Mouse (Mus musculus) heart, embryonic 12.5 days (tissue): ENCODE measurements around the gene C530008M17Rik. TPM values are rescaled to one million over a fixed set of nuclear protein-coding genes. Genes with fewer than 3 reads are reported as not detected.

Experiments used
- ATAC-seq: fragments of 200-750 bp; cut with Nextera tagmentation; 2 replicates; pipeline ENCODE4 v1.8.0; 2017; ENCODE audit warnings: moderate TSS enrichment, moderate library complexity; ENCODE audit not compliant: insufficient number of reproducible peaks, low FRiP score
- H3K27ac ChIP-seq: fragments of 300-500 bp; sonication (generic); 2 replicates; pipeline ENCODE4 v1.5.1; 2016; ENCODE audit warnings: mild to moderate bottlenecking, moderate library complexity; ENCODE audit not compliant: poor library complexity, severe bottlenecking
- H3K27me3 ChIP-seq: fragments of 300-500 bp; sonication (generic); replicated peaks from 2 replicates; pipeline ENCODE4 v1.6.1; 2016; ENCODE audit warnings: mild to moderate bottlenecking, moderate library complexity
- H3K36me3 ChIP-seq: fragments of 300-500 bp; sonication (generic); 2 replicates; pipeline ENCODE4 v1.6.1; 2016; ENCODE audit warnings: mild to moderate bottlenecking, moderate library complexity
- H3K4me1 ChIP-seq: fragments of 300-500 bp; sonication (generic); replicated peaks from 2 replicates; pipeline ENCODE4 v1.6.1; 2016; ENCODE audit warnings: mild to moderate bottlenecking
- H3K4me2 ChIP-seq: fragments of 300-500 bp; sonication (generic); 2 replicates; pipeline ENCODE4 v1.6.1; 2016; ENCODE audit warnings: mild to moderate bottlenecking, moderate library complexity
- H3K4me3 ChIP-seq: fragments of 300-500 bp; sonication (generic); 2 replicates; pipeline ENCODE4 v1.5.1; 2016; ENCODE audit warnings: mild to moderate bottlenecking
- H3K9ac ChIP-seq: fragments of 300-500 bp; sonication (generic); 2 replicates; pipeline ENCODE4 v1.6.1; 2016; ENCODE audit warnings: mild to moderate bottlenecking, moderate library complexity
- H3K9me3 ChIP-seq: fragments of 300-500 bp; sonication (generic); replicated peaks from 2 replicates; pipeline ENCODE4 v1.6.1; 2016; ENCODE audit warnings: mild to moderate bottlenecking, moderate library complexity
- WGBS: fragments of 180-500 bp; shearing (Covaris S2); methylation state at CpG from one replicate; pipeline ENCODE4 v1.1.7; 2016; 5-methylcytosine and 5-hydroxymethylcytosine counted together
- polyA plus RNA-seq: library from polyadenylated mRNA; unstranded; fragments of >200 nt; fragmentation: Nextera tagmentation; extraction: Ambion mirVana; gene quantifications from 2 replicates; pipeline ENCODE4 v1.2.1, GENCODE M21; 2016

C530008M17Rik gene
- polyA plus RNA-seq, 1 experiment from 2014 or later: 38.7 TPM

- H3K4me1 ChIP-seq: peaks cover 7% of the 10 kb centered on the region; the same call in 1 of the 2 replicates
- no peak overlapping the region for H3K27ac ChIP-seq
- H3K4me3 ChIP-seq: no peak overlapping the region
- no peaks in the 10 kb centered on the region for H3K9me3 ChIP-seq
- no peak for ATAC-seq
- no peak overlapping the region for H3K4me2 ChIP-seq
- H3K9ac ChIP-seq: no peak overlapping the region
- H3K27me3 ChIP-seq: no peaks in the 10 kb centered on the region
- 73% methylated on average over 11 of the region's 11 CpGs for WGBS
- no peaks in the 10 kb centered on the region for H3K36me3 ChIP-seq
Measured at GRCm38 (mm10) chr5:76705307-76706173, 49.2 kb downstream of the C530008M17Rik start.

- Histone ChIP-seq H3K36me3 (no peaks in the 10 kb centered on the region), H3K4me2 (no peak overlapping the region), H3K27me3 (no peaks in the 10 kb centered on the region), H3K9ac (no peak overlapping the region), H3K27ac (no peak overlapping the region), H3K4me1 (peaks cover 4% of the 10 kb centered on the region; the same call in 1 of the 2 replicates), H3K9me3 (no peaks in the 10 kb centered on the region), H3K4me3 (no peak overlapping the region)
- ATAC-seq: no peak
- 76% methylated on average over 3 of the region's 3 CpGs for WGBS
Measured at GRCm38 (mm10) chr5:76707072-76707471, 50.8 kb downstream of the C530008M17Rik start.

- no peak for ATAC-seq
- no peaks in the 10 kb centered on the region for H3K36me3 ChIP-seq
- H3K4me2 ChIP-seq: no peak overlapping the region
- H3K4me3 ChIP-seq: no peak overlapping the region
- no peaks in the 10 kb centered on the region for H3K9me3 ChIP-seq
- H3K27me3 ChIP-seq: no peaks in the 10 kb centered on the region
- no peaks in the 10 kb centered on the region for H3K4me1 ChIP-seq
- 69% methylated on average over 15 of the region's 15 CpGs for WGBS
- H3K9ac ChIP-seq: no peak overlapping the region
- H3K27ac ChIP-seq: no peak overlapping the region
Measured at GRCm38 (mm10) chr5:76708004-76708403, 51.7 kb downstream of the C530008M17Rik start.

- no peak overlapping the region for H3K4me2 ChIP-seq
- H3K36me3 ChIP-seq: no peaks in the 10 kb centered on the region
- H3K27me3 ChIP-seq: no peaks in the 10 kb centered on the region
- no peak overlapping the region for H3K4me3 ChIP-seq
- no peaks in the 10 kb centered on the region for H3K9me3 ChIP-seq
- H3K4me1 ChIP-seq: no peaks in the 10 kb centered on the region
- H3K27ac ChIP-seq: no peak overlapping the region
- no peak for ATAC-seq
- WGBS: 88% methylated on average over 7 of the region's 7 CpGs
- H3K9ac ChIP-seq: no peak overlapping the region
Measured at GRCm38 (mm10) chr5:76713743-76714142, 57.4 kb downstream of the C530008M17Rik start.

GRCm38 (mm10) chr5:76719954-76720353 is 63.6 kb downstream of the C530008M17Rik start:
- no peak for ATAC-seq
- Histone ChIP-seq H3K27ac (no peak overlapping the region), H3K36me3 (no peaks in the 10 kb centered on the region), H3K9ac (no peak overlapping the region), H3K27me3 (no peaks in the 10 kb centered on the region), H3K4me3 (no peak overlapping the region), H3K4me1 (no peaks in the 10 kb centered on the region), H3K4me2 (no peak overlapping the region), H3K9me3 (peaks cover 5% of the 10 kb centered on the region)
- 83% methylated on average over 3 of the region's 3 CpGs for WGBS

- Histone ChIP-seq H3K36me3 (no peaks in the 10 kb centered on the region), H3K27ac (no peak overlapping the region), H3K9me3 (peaks cover 5% of the 10 kb centered on the region), H3K27me3 (no peaks in the 10 kb centered on the region), H3K4me1 (no peaks in the 10 kb centered on the region), H3K9ac (no peak overlapping the region), H3K4me3 (no peak overlapping the region), H3K4me2 (no peak overlapping the region)
- WGBS: 91% methylated on average over 2 of the region's 2 CpGs
- ATAC-seq: no peak
Measured at GRCm38 (mm10) chr5:76724878-76725277, 68.6 kb downstream of the C530008M17Rik start.

- 88% methylated on average over 8 of the region's 8 CpGs for WGBS
- ATAC-seq: no peak
- Histone ChIP-seq H3K27me3 (no peaks in the 10 kb centered on the region), H3K4me1 (no peaks in the 10 kb centered on the region), H3K27ac (no peak overlapping the region), H3K36me3 (no peaks in the 10 kb centered on the region), H3K4me2 (no peak overlapping the region), H3K9ac (no peak overlapping the region), H3K4me3 (no peak overlapping the region), H3K9me3 (peaks cover 5% of the 10 kb centered on the region)
Measured at GRCm38 (mm10) chr5:76726518-76727103, 70.3 kb downstream of the C530008M17Rik start.

GRCm38 (mm10) chr5:76733055-76733641 is 76.8 kb downstream of the C530008M17Rik start:
- Histone ChIP-seq H3K9me3 (no peaks in the 10 kb centered on the region), H3K27me3 (no peaks in the 10 kb centered on the region)
- 81% methylated on average over 6 of the region's 6 CpGs for WGBS

GRCm38 (mm10) chr5:76741463-76741862 is 85.2 kb downstream of the C530008M17Rik start:
- WGBS: 89% methylated on average over 6 of the region's 6 CpGs
- no peaks in the 10 kb centered on the region for H3K27me3 ChIP-seq
- no peak overlapping the region for H3K27ac ChIP-seq
- ATAC-seq: no peak
- no peaks in the 10 kb centered on the region for H3K9me3 ChIP-seq
- no peak overlapping the region for H3K9ac ChIP-seq
- no peak overlapping the region for H3K4me2 ChIP-seq
- no peaks in the 10 kb centered on the region for H3K36me3 ChIP-seq
- H3K4me3 ChIP-seq: no peak overlapping the region
- H3K4me1 ChIP-seq: peaks cover 3% of the 10 kb centered on the region; the same call in 1 of the 2 replicates

More at GRCm38 (mm10) chr5:76733055-76733641, 76.8 kb downstream of the C530008M17Rik start:
- Histone ChIP-seq H3K27ac (no peak overlapping the region), H3K4me3 (no peak overlapping the region), H3K36me3 (no peaks in the 10 kb centered on the region), H3K4me1 (no peaks in the 10 kb centered on the region), H3K9ac (no peak overlapping the region), H3K4me2 (no peak overlapping the region)
- no peak for ATAC-seq

- H3K9me3 ChIP-seq: no peaks in the 10 kb centered on the region
- 80% methylated on average over 6 of the region's 6 CpGs for WGBS
- H3K4me1 ChIP-seq: peaks cover 3% of the 10 kb centered on the region; the same call in 1 of the 2 replicates
- H3K27ac ChIP-seq: no peak overlapping the region
- H3K36me3 ChIP-seq: no peaks in the 10 kb centered on the region
- no peak overlapping the region for H3K9ac ChIP-seq
- H3K4me2 ChIP-seq: no peak overlapping the region
- no peak overlapping the region for H3K4me3 ChIP-seq
- no peaks in the 10 kb centered on the region for H3K27me3 ChIP-seq
- no peak for ATAC-seq
Measured at GRCm38 (mm10) chr5:76742076-76742475, 85.8 kb downstream of the C530008M17Rik start.

- no peak overlapping the region for H3K4me3 ChIP-seq
- H3K4me1 ChIP-seq: peaks cover 3% of the 10 kb centered on the region; the same call in 1 of the 2 replicates
- ATAC-seq: no peak; the same call in 1 of the 2 replicates
- no peak overlapping the region for H3K27ac ChIP-seq
- no peaks in the 10 kb centered on the region for H3K36me3 ChIP-seq
- no peaks in the 10 kb centered on the region for H3K27me3 ChIP-seq
- no peak overlapping the region for H3K9ac ChIP-seq
- H3K9me3 ChIP-seq: no peaks in the 10 kb centered on the region
- WGBS: 55% methylated on average over 9 of the region's 9 CpGs
- no peak overlapping the region for H3K4me2 ChIP-seq
Measured at GRCm38 (mm10) chr5:76744737-76745209, 88.5 kb downstream of the C530008M17Rik start.
